Mouse (Mus musculus) spleen, adult 18-20 months (tissue): ENCODE data around the gene Pdxk.
"Not testable (repeated sequence)": the region's sequence is repeated elsewhere in the genome, so short reads cannot be mapped to it uniquely, and the experiment has no call there.

Source experiments
- DNase-seq, 2 experiments: peaks; one replicate each; pipeline ENCODE4 v3.0.0; 2022; ENCODE audit warnings: mixed read lengths in 2 of 2

Gene Pdxk

GRCm38 (mm10) chr10:78414936-78415335 is 49.8 kb downstream of the Pdxk start:
- DNase-seq = not testable (repeated sequence)

- DNase-seq = no peak
Measured at GRCm38 (mm10) chr10:78413152-78413520, 51.6 kb downstream of the Pdxk start.

- DNase-seq = peak; percentile 86 to 92
Measured at GRCm38 (mm10) chr10:78412319-78413151, 52.2 kb downstream of the Pdxk start, which contains the start of gene Rrp1. Gene Rrp1 (minus strand): TSS chr10:78413043.

GRCm38 (mm10) chr10:78411851-78412250 is 52.9 kb downstream of the Pdxk start:
- no peak for DNase-seq

GRCm38 (mm10) chr10:78409035-78409788 is 55.6 kb downstream of the Pdxk start:
- DNase-seq = no peak

- no peak for DNase-seq
Measured at GRCm38 (mm10) chr10:78407132-78407531, 57.6 kb downstream of the Pdxk start.

GRCm38 (mm10) chr10:78406152-78406551 is 58.6 kb downstream of the Pdxk start:
- DNase-seq = no peak

GRCm38 (mm10) chr10:78402301-78402922 is 62.4 kb downstream of the Pdxk start:
- DNase-seq = no peak

GRCm38 (mm10) chr10:78401127-78401526 is 63.6 kb downstream of the Pdxk start:
- DNase-seq = no peak

- DNase-seq = no peak
Measured at GRCm38 (mm10) chr10:78399090-78399657, 65.6 kb downstream of the Pdxk start.

- no peak for DNase-seq
Measured at GRCm38 (mm10) chr10:78396625-78396885, 68.2 kb downstream of the Pdxk start.

GRCm38 (mm10) chr10:78395819-78396624 is 68.8 kb downstream of the Pdxk start:
- peak; percentile 80 to 97 for DNase-seq

GRCm38 (mm10) chr10:78395377-78395776 is 69.4 kb downstream of the Pdxk start:
- DNase-seq = no peak

GRCm38 (mm10) chr10:78392072-78392471 is 72.7 kb downstream of the Pdxk start:
- DNase-seq = peak; percentile 58 to 81

- no peak for DNase-seq
Measured at GRCm38 (mm10) chr10:78390982-78391470, 73.7 kb downstream of the Pdxk start.

GRCm38 (mm10) chr10:78388216-78388980 is 76.4 kb downstream of the Pdxk start:
- no peak for DNase-seq
